Mouse (Mus musculus): Measurements from ENCODE around the gene Slain2. TPM values are rescaled to one million over a fixed set of nuclear protein-coding genes. Genes with fewer than 3 reads are reported as not detected.

Slain2 gene
- polyA plus RNA-seq (2015; fragmentation: Nextera tagmentation; extraction: Ambion mirVana): 15.7 and 17.4 TPM in 2 replicates

- Histone ChIP-seq H3K4me2 (peak within 1 kb of the TSS; percentile 74), H3K9me3 (no peaks in the 10 kb centered on the region), H3K9ac (peak within 1 kb of the TSS; percentile 100), H3K27me3 (no peaks in the 10 kb centered on the region; the same call in 1 of the 2 replicates), H3K4me1 (replicated peaks) (peaks cover 31% of the 10 kb centered on the region), H3K27ac (peak within 1 kb of the TSS; percentile 99), H3K36me3 (no peaks in the 10 kb centered on the region), H3K4me3 (peak within 1 kb of the TSS; percentile 93)
- WGBS: under 1% methylated on average over 77 of the region's 83 CpGs
- ATAC-seq (ENCODE audit: low FRiP score): peak; percentile 94
These were observed at the start of gene Slain2 for GRCm38 (mm10) chr5:72913648-72914557. TSS of gene Slain2 (plus strand) at chr5:72914304.

- H3K27me3 ChIP-seq: peaks cover 43% of the 10 kb centered on the region
- no peaks in the 10 kb centered on the region for H3K36me3 ChIP-seq
- no peak overlapping the region for H3K27ac ChIP-seq
- H3K9me3 ChIP-seq: no peaks in the 10 kb centered on the region
- WGBS: 77% methylated on average over 3 of the region's 3 CpGs
- no peak overlapping the region for H3K9ac ChIP-seq
- H3K4me1 ChIP-seq (replicated peaks): peaks cover 6% of the 10 kb centered on the region
- no peak for ATAC-seq (ENCODE audit: low FRiP score)
- no peak overlapping the region for H3K4me3 ChIP-seq
- H3K4me2 ChIP-seq: no peak overlapping the region
These were observed 49.4 kb upstream of the Slain2 start for GRCm38 (mm10) chr5:72864654-72865178.

GRCm38 (mm10) chr5:72866260-72866905 is 47.7 kb upstream of the Slain2 start:
- H3K4me1 ChIP-seq (replicated peaks): peaks cover 6% of the 10 kb centered on the region
- 54% methylated on average over 6 of the region's 6 CpGs for WGBS
- H3K4me3 ChIP-seq: no peak overlapping the region
- no peaks in the 10 kb centered on the region for H3K9me3 ChIP-seq
- ATAC-seq (ENCODE audit: low FRiP score): no peak
- H3K27ac ChIP-seq: no peak overlapping the region
- peaks cover 47% of the 10 kb centered on the region for H3K27me3 ChIP-seq
- peak overlapping the region; percentile 68; the same call in 1 of the 2 replicates for H3K4me2 ChIP-seq
- H3K36me3 ChIP-seq: no peaks in the 10 kb centered on the region
- H3K9ac ChIP-seq: no peak overlapping the region

GRCm38 (mm10) chr5:72867036-72867672 is 47.0 kb upstream of the Slain2 start:
- no peak overlapping the region for H3K27ac ChIP-seq
- peak overlapping the region; percentile 68 for H3K4me2 ChIP-seq
- 23% methylated on average over 16 of the region's 16 CpGs for WGBS
- H3K27me3 ChIP-seq: peaks cover 47% of the 10 kb centered on the region
- peaks cover 6% of the 10 kb centered on the region for H3K4me1 ChIP-seq (replicated peaks)
- peak overlapping the region; percentile 50 for H3K4me3 ChIP-seq
- H3K9me3 ChIP-seq: no peaks in the 10 kb centered on the region
- H3K9ac ChIP-seq: 0 out of 2 replicates have a peak overlapping the region, but pooled peaks have one; percentile 14
- H3K36me3 ChIP-seq: no peaks in the 10 kb centered on the region
- ATAC-seq (ENCODE audit: low FRiP score): no peak

GRCm38 (mm10) chr5:72868091-72868875 is 45.8 kb upstream of the Slain2 start, which contains the start of gene Tec:
TSS of gene Tec (minus strand) at chr5:72868483.
- Histone ChIP-seq H3K27ac (no peak within 1 kb of the TSS), H3K9me3 (no peaks in the 10 kb centered on the region), H3K4me2 (peak within 1 kb of the TSS; percentile 68), H3K4me1 (replicated peaks) (peaks cover 6% of the 10 kb centered on the region), H3K36me3 (no peaks in the 10 kb centered on the region), H3K27me3 (peaks cover 45% of the 10 kb centered on the region), H3K9ac (peak within 1 kb of the TSS; percentile 60), H3K4me3 (peak within 1 kb of the TSS; percentile 50)
- WGBS: under 1% methylated on average over 58 of the region's 60 CpGs
- ATAC-seq (ENCODE audit: low FRiP score): peak; percentile 91

- WGBS: 72% methylated on average over 14 of the region's 14 CpGs
- no peak overlapping the region for H3K27ac ChIP-seq
- no peak for ATAC-seq (ENCODE audit: low FRiP score)
- peaks cover 6% of the 10 kb centered on the region for H3K4me1 ChIP-seq (replicated peaks)
- H3K4me2 ChIP-seq: no peak overlapping the region
- no peak overlapping the region for H3K4me3 ChIP-seq
- H3K36me3 ChIP-seq: no peaks in the 10 kb centered on the region
- H3K27me3 ChIP-seq: peaks cover 35% of the 10 kb centered on the region
- H3K9ac ChIP-seq: no peak overlapping the region
- H3K9me3 ChIP-seq: no peaks in the 10 kb centered on the region
These were observed 44.1 kb upstream of the Slain2 start for GRCm38 (mm10) chr5:72869779-72870608.

- Histone ChIP-seq H3K9ac (no peak overlapping the region), H3K27ac (no peak overlapping the region), H3K27me3 (peaks cover 34% of the 10 kb centered on the region), H3K4me3 (no peak overlapping the region), H3K9me3 (no peaks in the 10 kb centered on the region), H3K4me1 (replicated peaks) (peaks cover 9% of the 10 kb centered on the region), H3K36me3 (no peaks in the 10 kb centered on the region), H3K4me2 (no peak overlapping the region)
- WGBS: 81% methylated on average over 4 of the region's 4 CpGs
- ATAC-seq (ENCODE audit: low FRiP score): no peak
These were observed 43.0 kb upstream of the Slain2 start for GRCm38 (mm10) chr5:72871114-72871513.

- Histone ChIP-seq H3K9ac (no peak overlapping the region), H3K4me2 (no peak overlapping the region), H3K27me3 (peaks cover 10% of the 10 kb centered on the region), H3K27ac (no peak overlapping the region), H3K9me3 (no peaks in the 10 kb centered on the region), H3K4me3 (no peak overlapping the region), H3K4me1 (replicated peaks) (peaks cover 6% of the 10 kb centered on the region; the same call in 1 of the 2 replicates), H3K36me3 (no peaks in the 10 kb centered on the region)
- 50% methylated on average over 5 of the region's 5 CpGs for WGBS
- ATAC-seq (ENCODE audit: low FRiP score): no peak
These were observed 34.4 kb upstream of the Slain2 start for GRCm38 (mm10) chr5:72879736-72880135.

- H3K27ac ChIP-seq: no peak overlapping the region
- no peaks in the 10 kb centered on the region for H3K36me3 ChIP-seq
- ATAC-seq (ENCODE audit: low FRiP score): no peak
- no peak overlapping the region for H3K9ac ChIP-seq
- no peak overlapping the region for H3K4me3 ChIP-seq
- H3K4me2 ChIP-seq: no peak overlapping the region
- H3K4me1 ChIP-seq (replicated peaks): no peaks in the 10 kb centered on the region
- 91% methylated on average over 12 of the region's 12 CpGs for WGBS
- no peaks in the 10 kb centered on the region for H3K27me3 ChIP-seq
- no peaks in the 10 kb centered on the region for H3K9me3 ChIP-seq
These were observed 32.2 kb upstream of the Slain2 start for GRCm38 (mm10) chr5:72881748-72882411.

GRCm38 (mm10) chr5:72882412-72882765 is 31.7 kb upstream of the Slain2 start:
- Histone ChIP-seq H3K9ac (no peak overlapping the region), H3K4me1 (replicated peaks) (no peaks in the 10 kb centered on the region), H3K36me3 (no peaks in the 10 kb centered on the region), H3K27me3 (no peaks in the 10 kb centered on the region), H3K4me3 (no peak overlapping the region), H3K4me2 (no peak overlapping the region), H3K9me3 (no peaks in the 10 kb centered on the region), H3K27ac (no peak overlapping the region)
- ATAC-seq (ENCODE audit: low FRiP score): no peak
- 91% methylated on average over 2 of the region's 2 CpGs for WGBS

Data from hindbrain, embryonic 13.5 days (tissue).